Mouse (Mus musculus) monocyte, adult 2 months (primary cell): ENCODE results near the gene Ttc5.
"Not testable (repeated sequence)": the region's sequence is repeated elsewhere in the genome, so short reads cannot be mapped to it uniquely, and the experiment has no call there.

ENCODE experiments used
- DNase-seq, 2 experiments: peaks; one replicate each; pipeline ENCODE4 v3.0.0; 2022; ENCODE audit warnings: low spot score in 2 of 2, low read depth in 1 of 2

Gene Ttc5

GRCm38 (mm10) chr14:50785251-50785637, at the start of gene Ttc5:
Gene Ttc5, minus strand, starts transcription at chr14:50785519.
- peak; percentile 75 to 91 for DNase-seq

- DNase-seq: no peak
These were observed 49.1 kb upstream of the Ttc5 start for GRCm38 (mm10) chr14:50834435-50834834.

GRCm38 (mm10) chr14:50833964-50834363, 48.6 kb upstream of the Ttc5 start:
- peak; percentile 84 to 89 for DNase-seq

- peak; percentile 13 to 16 for DNase-seq
These were observed 44.6 kb upstream of the Ttc5 start for GRCm38 (mm10) chr14:50829878-50830277.

- no peak for DNase-seq
These were observed 41.3 kb upstream of the Ttc5 start for GRCm38 (mm10) chr14:50826579-50826978.

- peak in 1 of 2 experiments; percentile 43 for DNase-seq
These were observed 38.9 kb upstream of the Ttc5 start for GRCm38 (mm10) chr14:50824219-50824618.

GRCm38 (mm10) chr14:50823240-50823639, 37.9 kb upstream of the Ttc5 start:
- DNase-seq: no peak

- no peak for DNase-seq
These were observed 27.7 kb upstream of the Ttc5 start for GRCm38 (mm10) chr14:50813060-50813459.

GRCm38 (mm10) chr14:50807487-50808072, 22.3 kb upstream of the Ttc5 start, which contains the start of the genes Ccnb1ip1 and Parp2:
Gene Ccnb1ip1, minus strand, starts transcription at chr14:50807732.
Gene Parp2, plus strand, starts transcription at chr14:50807841.
- DNase-seq: peak; percentile 96 to 99

- not testable (repeated sequence) for DNase-seq
These were observed 21.1 kb upstream of the Ttc5 start for GRCm38 (mm10) chr14:50806469-50806868.

- DNase-seq: no peak
These were observed 19.4 kb upstream of the Ttc5 start for GRCm38 (mm10) chr14:50804683-50805082.

GRCm38 (mm10) chr14:50802843-50803562, 17.7 kb upstream of the Ttc5 start:
- DNase-seq: no peak

- DNase-seq: no peak
These were observed 17.1 kb upstream of the Ttc5 start for GRCm38 (mm10) chr14:50802441-50802840.

- DNase-seq: no peak
These were observed 14.4 kb upstream of the Ttc5 start for GRCm38 (mm10) chr14:50799502-50800259.

GRCm38 (mm10) chr14:50798512-50798911, 13.2 kb upstream of the Ttc5 start:
- no peak for DNase-seq

GRCm38 (mm10) chr14:50796464-50796863, 11.1 kb upstream of the Ttc5 start:
- DNase-seq: no peak

- DNase-seq: no peak
These were observed 10.6 kb upstream of the Ttc5 start for GRCm38 (mm10) chr14:50795965-50796364.

GRCm38 (mm10) chr14:50795261-50795935, 10.1 kb upstream of the Ttc5 start:
- no peak for DNase-seq

GRCm38 (mm10) chr14:50788157-50788556, 2.8 kb upstream of the Ttc5 start:
- DNase-seq: no peak

- DNase-seq: no peak
These were observed 698 bp downstream of the Ttc5 start for GRCm38 (mm10) chr14:50784391-50785250.
